Mouse (Mus musculus) right cerebral cortex, postnatal 4 days (tissue): ENCODE measurements around the gene Filip1.

ENCODE experiments used
- DNase-seq: peaks from one replicate; pipeline ENCODE4 v3.0.0-alpha.2; 2022

Gene Filip1

GRCm38 (mm10) chr9:79979274-79979673, 33.4 kb downstream of the Filip1 start:
- DNase-seq, result no peak

GRCm38 (mm10) chr9:79978228-79979024, 34.2 kb downstream of the Filip1 start:
- DNase-seq, result no peak

- peak; percentile 10 for DNase-seq
Measured at GRCm38 (mm10) chr9:79977549-79977971, 35.1 kb downstream of the Filip1 start.

GRCm38 (mm10) chr9:79976789-79977188, 35.9 kb downstream of the Filip1 start:
- DNase-seq, result no peak

- DNase-seq, result no peak
Measured at GRCm38 (mm10) chr9:79975121-79975520, 37.5 kb downstream of the Filip1 start.

GRCm38 (mm10) chr9:79973582-79973981, 39.1 kb downstream of the Filip1 start:
- no peak for DNase-seq

GRCm38 (mm10) chr9:79972705-79973104, 39.9 kb downstream of the Filip1 start:
- no peak for DNase-seq

- no peak for DNase-seq
Measured at GRCm38 (mm10) chr9:79971619-79972018, 41.0 kb downstream of the Filip1 start.

- no peak for DNase-seq
Measured at GRCm38 (mm10) chr9:79970659-79971118, 42.0 kb downstream of the Filip1 start.

GRCm38 (mm10) chr9:79969544-79969943, 43.1 kb downstream of the Filip1 start:
- DNase-seq, result no peak

- DNase-seq, result no peak
Measured at GRCm38 (mm10) chr9:79966711-79967487, 45.8 kb downstream of the Filip1 start.

- DNase-seq, result no peak
Measured at GRCm38 (mm10) chr9:79965600-79966392, 46.9 kb downstream of the Filip1 start.

- DNase-seq, result no peak
Measured at GRCm38 (mm10) chr9:79965003-79965402, 47.6 kb downstream of the Filip1 start.

GRCm38 (mm10) chr9:79961630-79962285, 50.9 kb downstream of the Filip1 start:
- DNase-seq, result peak; percentile 13

GRCm38 (mm10) chr9:79960453-79960852, 52.2 kb downstream of the Filip1 start:
- DNase-seq, result no peak

GRCm38 (mm10) chr9:79958395-79958794, 54.3 kb downstream of the Filip1 start:
- DNase-seq, result no peak

- no peak for DNase-seq
Measured at GRCm38 (mm10) chr9:79954944-79955343, 57.7 kb downstream of the Filip1 start.

- DNase-seq, result no peak
Measured at GRCm38 (mm10) chr9:79951984-79952383, 60.7 kb downstream of the Filip1 start.

- DNase-seq, result no peak
Measured at GRCm38 (mm10) chr9:79951339-79951738, 61.3 kb downstream of the Filip1 start.

GRCm38 (mm10) chr9:79950666-79951065, 62.0 kb downstream of the Filip1 start:
- no peak for DNase-seq

- DNase-seq, result no peak
Measured at GRCm38 (mm10) chr9:79950038-79950437, 62.6 kb downstream of the Filip1 start.

GRCm38 (mm10) chr9:79948376-79948775, 64.3 kb downstream of the Filip1 start:
- DNase-seq, result no peak

- no peak for DNase-seq
Measured at GRCm38 (mm10) chr9:79947973-79948372, 64.7 kb downstream of the Filip1 start.
